Mouse (Mus musculus): Measurements from ENCODE around the gene Higd1a. TPM values are rescaled to one million over a fixed set of nuclear protein-coding genes. Genes with fewer than 3 reads are reported as not detected.
A peak's percentile ranks its signal among the peaks of the same experiment; 100 is the strongest.

Higd1a gene
- total and polyA plus RNA-seq, 2 experiments from 2014 or later = 85.4 to 332 TPM

DNA sequence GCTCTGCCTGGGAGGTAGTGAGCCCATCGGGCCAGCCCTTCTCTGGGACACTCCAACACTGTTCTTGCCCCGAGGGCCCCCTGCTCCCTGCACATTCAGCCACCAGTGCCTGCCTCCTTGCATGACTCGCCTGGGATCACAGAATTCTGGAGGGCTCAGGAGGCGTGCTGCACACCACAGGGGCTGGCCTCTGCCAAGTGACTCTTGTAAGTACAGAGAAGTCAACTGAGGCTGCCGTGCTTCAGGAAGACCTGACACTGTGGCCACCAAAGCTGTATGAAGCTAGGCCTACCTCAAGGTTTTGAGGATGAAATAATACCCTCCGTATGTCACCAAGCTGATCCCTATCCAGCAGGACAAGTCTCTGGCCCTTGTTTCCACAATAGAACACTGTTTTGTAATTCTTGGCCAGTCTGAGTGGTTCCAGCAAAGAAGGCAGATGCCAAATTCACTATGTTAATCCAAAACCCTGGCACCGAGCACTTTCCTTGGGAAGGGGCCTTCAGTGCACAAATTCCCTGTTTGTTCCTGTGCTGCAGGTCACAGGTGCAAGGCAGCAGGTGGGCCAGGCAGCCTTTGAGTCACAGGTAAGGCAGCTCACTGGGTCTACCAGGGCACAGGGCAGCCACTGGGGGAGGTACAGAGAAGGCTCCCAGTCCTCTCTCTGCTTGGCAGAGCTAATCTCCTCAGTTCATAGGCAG lies 38.2 kb downstream of the Higd1a start:
- TF ChIP-seq EP300 (IDR thresholded peaks at IDR 0.05; ENCODE audit: low read depth) = no peak
- no peak for TF ChIP-seq CTCF (IDR thresholded peaks at IDR 0.05; ENCODE audit: low read depth)
- Histone ChIP-seq H3K4me3 (ENCODE audit: low read depth, low read length) (no peak overlapping the region), H3K27ac (ENCODE audit: low read depth) (no peak overlapping the region), H3K27me3 (ENCODE audit: control insufficient read depth, insufficient read depth, low read length) (no peaks in the 10 kb centered on the region), H3K4me2 (ENCODE audit: low read depth, low read length) (no peak overlapping the region), H3K9ac (replicated peaks; ENCODE audit: low read depth, low read length) (no peak overlapping the region), H3K36me3 (replicated peaks; ENCODE audit: control insufficient read depth, insufficient read depth, low read length) (no peaks in the 10 kb centered on the region), H3K4me1 (ENCODE audit: control insufficient read depth, insufficient read depth) (peaks cover 10% of the 10 kb centered on the region; the same call in 1 of the 2 replicates), H3K9me3 (replicated peaks; ENCODE audit: control insufficient read depth, low read length) (no peaks in the 10 kb centered on the region)
- WGBS = 41% methylated on average over 7 of the region's 7 CpGs
- ATAC-seq (ENCODE audit: insufficient read depth, low read depth) (no peak), DNase-seq (ENCODE audit: low spot score) (no peak)

GRCm38 (mm10) chr9:121819073-121819770 lies 38.9 kb downstream of the Higd1a start:
- Histone ChIP-seq H3K9ac (replicated peaks; ENCODE audit: low read depth, low read length) (no peak overlapping the region), H3K9me3 (replicated peaks; ENCODE audit: control insufficient read depth, low read length) (no peaks in the 10 kb centered on the region), H3K4me2 (ENCODE audit: low read depth, low read length) (no peak overlapping the region), H3K4me3 (ENCODE audit: low read depth, low read length) (no peak overlapping the region), H3K27me3 (ENCODE audit: control insufficient read depth, insufficient read depth, low read length) (no peaks in the 10 kb centered on the region), H3K36me3 (replicated peaks; ENCODE audit: control insufficient read depth, insufficient read depth, low read length) (no peaks in the 10 kb centered on the region), H3K27ac (ENCODE audit: low read depth) (no peak overlapping the region), H3K4me1 (ENCODE audit: control insufficient read depth, insufficient read depth) (peaks cover 10% of the 10 kb centered on the region; the same call in 1 of the 2 replicates)
- ATAC-seq (ENCODE audit: insufficient read depth, low read depth) = no peak
- WGBS = 70% methylated on average over 9 of the region's 9 CpGs
- no peak for TF ChIP-seq EP300 (IDR thresholded peaks at IDR 0.05; ENCODE audit: low read depth)
- no peak for TF ChIP-seq CTCF (IDR thresholded peaks at IDR 0.05; ENCODE audit: low read depth)
- no peak for DNase-seq (ENCODE audit: low spot score)

DNA sequence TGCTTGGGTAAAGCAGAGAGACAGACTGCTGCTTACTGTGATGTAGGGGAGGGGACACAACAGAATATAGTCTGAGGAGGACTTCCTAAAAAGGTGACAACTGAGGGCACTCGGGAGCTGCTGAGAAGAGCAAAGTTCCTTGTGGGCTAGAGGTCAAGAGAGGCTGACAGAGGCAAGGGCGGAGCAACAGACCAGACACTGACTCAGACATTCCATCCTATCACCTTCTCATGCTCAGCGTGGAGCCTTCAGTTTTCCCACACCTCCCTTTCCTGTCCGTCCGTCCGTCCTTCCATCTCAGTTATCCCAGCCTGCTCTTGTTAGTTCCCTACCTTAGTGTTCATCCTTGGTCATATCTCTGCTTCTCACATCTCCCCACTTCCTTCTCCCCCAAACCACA lies 43.0 kb downstream of the Higd1a start:
- TF ChIP-seq EP300 (IDR thresholded peaks at IDR 0.05; ENCODE audit: low read depth) = no peak
- TF ChIP-seq CTCF (IDR thresholded peaks at IDR 0.05; ENCODE audit: low read depth) = no peak
- H3K9me3 ChIP-seq (replicated peaks; ENCODE audit: control insufficient read depth, low read length) = no peaks in the 10 kb centered on the region

DNA sequence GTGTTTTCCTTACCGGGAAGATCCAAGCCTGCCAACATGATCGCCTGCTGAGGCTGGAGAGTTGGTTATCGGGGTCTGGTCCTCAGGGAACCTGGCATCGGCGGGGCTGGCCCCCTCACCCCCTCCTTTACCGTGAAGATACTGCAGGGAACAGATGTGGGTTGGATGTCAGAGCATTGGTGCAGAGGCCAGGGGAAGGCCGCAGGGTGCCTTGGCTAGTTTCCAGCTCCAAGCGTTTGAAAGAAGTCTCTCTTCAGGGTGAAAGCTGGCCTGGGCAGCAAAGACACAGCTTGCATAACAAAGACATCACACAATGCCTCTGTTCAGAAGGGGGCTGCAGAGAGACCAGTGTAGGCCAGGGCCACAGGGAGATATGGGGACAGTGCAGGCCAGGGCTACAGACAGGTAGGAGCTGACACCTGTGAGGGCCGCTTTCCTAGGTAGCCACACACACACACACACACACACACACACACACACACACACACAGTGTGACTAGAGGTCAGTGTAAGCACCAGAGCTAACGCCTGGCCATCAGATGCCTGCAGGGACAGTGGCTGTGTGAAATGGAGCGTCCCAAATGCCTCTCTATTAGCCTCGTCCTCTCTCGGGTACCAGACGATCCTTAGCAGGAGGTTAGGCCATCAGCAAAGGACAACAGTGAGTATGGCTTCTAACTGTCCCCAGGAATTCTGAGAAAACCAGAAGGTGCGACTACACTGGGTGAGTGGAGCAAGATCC lies 47.9 kb downstream of the Higd1a start:
- DNase-seq (ENCODE audit: low spot score) (peak; percentile 30), ATAC-seq (ENCODE audit: insufficient read depth, low read depth) (no peak)
- H3K36me3 ChIP-seq (replicated peaks; ENCODE audit: control insufficient read depth, insufficient read depth, low read length) = no peaks in the 10 kb centered on the region
- peaks cover 16% of the 10 kb centered on the region for H3K4me1 ChIP-seq (ENCODE audit: control insufficient read depth, insufficient read depth)
- no peak overlapping the region for H3K9ac ChIP-seq (replicated peaks; ENCODE audit: low read depth, low read length)
- H3K4me3 ChIP-seq (ENCODE audit: low read depth, low read length) = no peak overlapping the region
- 33% methylated on average over 15 of the region's 15 CpGs for WGBS
- TF ChIP-seq EP300 (IDR thresholded peaks at IDR 0.05; ENCODE audit: low read depth) (no peak), CTCF (IDR thresholded peaks at IDR 0.05; ENCODE audit: low read depth) (no peak)
- no peak overlapping the region for H3K4me2 ChIP-seq (ENCODE audit: low read depth, low read length)
- no peak overlapping the region for H3K27ac ChIP-seq (ENCODE audit: low read depth)
- H3K27me3 ChIP-seq (ENCODE audit: control insufficient read depth, insufficient read depth, low read length) = no peaks in the 10 kb centered on the region
- no peaks in the 10 kb centered on the region for H3K9me3 ChIP-seq (replicated peaks; ENCODE audit: control insufficient read depth, low read length)

More for the DNA sequence above, 43.0 kb downstream of the Higd1a start:
- Histone ChIP-seq H3K36me3 (replicated peaks; ENCODE audit: control insufficient read depth, insufficient read depth, low read length) (no peaks in the 10 kb centered on the region), H3K4me2 (ENCODE audit: low read depth, low read length) (no peak overlapping the region), H3K4me1 (ENCODE audit: control insufficient read depth, insufficient read depth) (peaks cover 7% of the 10 kb centered on the region), H3K27ac (ENCODE audit: low read depth) (no peak overlapping the region), H3K27me3 (ENCODE audit: control insufficient read depth, insufficient read depth, low read length) (no peaks in the 10 kb centered on the region), H3K9ac (replicated peaks; ENCODE audit: low read depth, low read length) (no peak overlapping the region), H3K4me3 (ENCODE audit: low read depth, low read length) (no peak overlapping the region)
- DNase-seq (ENCODE audit: low spot score) = no peak
- 27% methylated on average over 6 of the region's 6 CpGs for WGBS
- ATAC-seq (ENCODE audit: insufficient read depth, low read depth) = no peak

DNA sequence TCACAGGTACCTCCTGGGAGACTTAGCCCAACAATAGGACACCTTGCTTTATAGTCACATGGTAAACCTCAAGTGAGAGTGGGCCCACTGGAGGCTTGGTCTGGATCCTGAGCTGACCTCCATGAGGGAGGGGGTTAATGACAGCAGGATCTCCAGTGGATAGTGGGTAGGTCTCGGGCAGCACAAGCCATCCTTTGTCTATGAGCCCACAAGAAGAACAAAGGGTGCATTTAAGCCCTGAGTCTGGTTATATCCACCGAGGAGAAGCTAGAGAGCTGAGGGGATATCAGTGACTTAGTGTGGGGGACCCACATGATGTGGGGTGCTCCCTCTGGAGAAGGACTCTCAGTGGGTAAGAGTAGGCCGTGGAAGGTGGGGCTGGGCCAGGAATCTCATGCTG lies 49.7 kb downstream of the Higd1a start:
- no peak overlapping the region for H3K9ac ChIP-seq (replicated peaks; ENCODE audit: low read depth, low read length)
- no peak for TF ChIP-seq CTCF (IDR thresholded peaks at IDR 0.05; ENCODE audit: low read depth)
- TF ChIP-seq EP300 (IDR thresholded peaks at IDR 0.05; ENCODE audit: low read depth) = no peak
- H3K4me2 ChIP-seq (ENCODE audit: low read depth, low read length) = no peak overlapping the region
- no peaks in the 10 kb centered on the region for H3K36me3 ChIP-seq (replicated peaks; ENCODE audit: control insufficient read depth, insufficient read depth, low read length)
- H3K4me1 ChIP-seq (ENCODE audit: control insufficient read depth, insufficient read depth) = peaks cover 16% of the 10 kb centered on the region
- no peaks in the 10 kb centered on the region for H3K9me3 ChIP-seq (replicated peaks; ENCODE audit: control insufficient read depth, low read length)
- no peak overlapping the region for H3K4me3 ChIP-seq (ENCODE audit: low read depth, low read length)
- ATAC-seq (ENCODE audit: insufficient read depth, low read depth) (no peak), DNase-seq (ENCODE audit: low spot score) (no peak)
- no peaks in the 10 kb centered on the region for H3K27me3 ChIP-seq (ENCODE audit: control insufficient read depth, insufficient read depth, low read length)
- 81% methylated on average over 3 of the region's 3 CpGs for WGBS
- H3K27ac ChIP-seq (ENCODE audit: low read depth) = no peak overlapping the region

All from heart, postnatal 0 days (tissue).